Mouse (Mus musculus) forebrain, embryonic 11.5 days (tissue): ENCODE measurements at regions not wholly inside any gene's neighbourhood (a gene's known extent, or its start where the extent isn't known, plus 50 kb on each side); places are given as distances from the start of the nearest gene placed in this dataset.

Experiments
- ATAC-seq: fragments of 200-750 bp; cut with Nextera tagmentation; replicated peaks from 2 replicates; pipeline ENCODE4 v1.8.0; 2017; ENCODE audit warnings: moderate TSS enrichment; ENCODE audit not compliant: low FRiP score
- DNase-seq: peaks from one replicate; pipeline ENCODE4 v3.0.0-alpha.2; 2017; ENCODE audit warnings: low spot score
- H3K27ac ChIP-seq: fragments of 300-500 bp; sonication (generic); 2 replicates; pipeline ENCODE4 v1.5.1; 2014; ENCODE audit warnings: low read depth, low read length
- H3K27me3 ChIP-seq: fragments of 300-500 bp; sonication (generic); 2 replicates; pipeline ENCODE4 v1.6.1; 2014; ENCODE audit warnings: mild to moderate bottlenecking, low read length, mixed read lengths; ENCODE audit not compliant: control insufficient read depth, insufficient read depth
- H3K36me3 ChIP-seq: fragments of 300-500 bp; sonication (generic); 2 replicates; pipeline ENCODE4 v1.6.1; 2014; ENCODE audit warnings: mild to moderate bottlenecking, low read length, moderate library complexity, mixed read lengths; ENCODE audit not compliant: control insufficient read depth, insufficient read depth
- H3K4me1 ChIP-seq: fragments of 300-500 bp; sonication (generic); replicated peaks from 2 replicates; pipeline ENCODE4 v1.6.1; 2014; ENCODE audit warnings: low read length, mixed read lengths; ENCODE audit not compliant: control insufficient read depth, insufficient read depth
- H3K4me2 ChIP-seq: fragments of 300-500 bp; sonication (generic); 2 replicates; pipeline ENCODE4 v1.6.1; 2014; ENCODE audit warnings: low read depth, mild to moderate bottlenecking, low read length, moderate library complexity, mixed read lengths; ENCODE audit not compliant: severe bottlenecking
- H3K4me3 ChIP-seq: fragments of 300-500 bp; sonication (generic); 2 replicates; pipeline ENCODE4 v1.5.1; 2014; ENCODE audit warnings: low read depth, low read length
- H3K9ac ChIP-seq: fragments of 300-500 bp; sonication (generic); 2 replicates; pipeline ENCODE4 v1.6.1; 2014; ENCODE audit warnings: low read length
- H3K9me3 ChIP-seq: fragments of 300-500 bp; sonication (generic); 2 replicates; pipeline ENCODE4 v1.6.1; 2016; ENCODE audit warnings: low read length, mixed read lengths; ENCODE audit not compliant: control insufficient read depth
- WGBS: fragments of 180-500 bp; shearing (Covaris S2); extraction: QIAGEN DNeasy Blood & Tissue Kit; methylation state at CpG from one replicate; pipeline ENCODE4 v1.1.7; 2014; 5-methylcytosine and 5-hydroxymethylcytosine counted together

- Histone ChIP-seq H3K4me3 (no peak overlapping the region), H3K27me3 (no peaks in the 10 kb centered on the region), H3K36me3 (no peaks in the 10 kb centered on the region), H3K4me2 (no peak overlapping the region), H3K9ac (no peak overlapping the region), H3K27ac (no peak overlapping the region), H3K9me3 (no peaks in the 10 kb centered on the region), H3K4me1 (no peaks in the 10 kb centered on the region)
- 82% methylated on average over 2 of the region's 2 CpGs for WGBS
- ATAC-seq (no peak), DNase-seq (no peak)
Observed at GRCm38 (mm10) chr11:63562696-63563095, 359.4 kb downstream of the Hs3st3b1 start.

DNA sequence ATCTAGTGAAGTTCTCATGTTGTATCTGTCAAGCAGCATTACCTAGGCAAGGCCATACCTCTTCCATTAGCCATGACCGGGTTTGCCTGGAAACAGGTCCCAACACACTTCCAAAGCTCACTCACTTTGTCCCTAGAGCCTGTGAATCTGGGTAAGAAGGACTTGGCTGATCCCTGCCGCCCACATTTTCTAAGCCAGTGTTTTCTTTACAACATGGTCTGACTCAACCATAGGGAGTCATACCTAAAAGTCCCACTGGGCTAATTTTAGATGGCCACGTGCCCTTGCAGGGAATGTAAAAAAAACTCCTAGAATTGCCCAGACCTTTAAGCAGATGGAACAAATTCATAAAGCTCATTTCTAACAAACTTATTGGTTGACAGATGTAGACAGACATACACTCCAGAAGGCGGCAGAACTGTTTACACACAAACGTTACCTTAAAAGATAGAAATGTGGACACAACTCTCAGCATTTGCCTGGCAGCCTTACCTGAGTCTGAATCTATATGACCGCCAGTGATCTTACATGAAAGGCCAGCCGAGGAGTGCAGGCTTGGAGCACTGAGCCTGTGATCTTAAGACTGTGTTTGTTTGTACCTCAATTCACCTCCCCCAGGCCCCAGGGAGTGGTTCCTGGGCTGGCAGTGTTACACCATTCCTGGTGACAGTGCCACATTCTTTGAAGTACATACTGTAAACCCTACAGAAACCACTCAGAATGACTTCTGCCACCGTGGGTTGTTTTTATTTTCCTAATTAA is 356.4 kb downstream of the Hs3st3b1 start:
- H3K36me3 ChIP-seq = no peaks in the 10 kb centered on the region
- H3K9me3 ChIP-seq = no peaks in the 10 kb centered on the region
- H3K9ac ChIP-seq = no peak overlapping the region
- H3K27me3 ChIP-seq = no peaks in the 10 kb centered on the region
- H3K4me1 ChIP-seq = no peaks in the 10 kb centered on the region
- DNase-seq (no peak), ATAC-seq (no peak)
- WGBS = 85% methylated on average over 8 of the region's 8 CpGs
- H3K4me2 ChIP-seq = no peak overlapping the region
- H3K27ac ChIP-seq = no peak overlapping the region
- no peak overlapping the region for H3K4me3 ChIP-seq

- H3K9me3 ChIP-seq = no peaks in the 10 kb centered on the region
- H3K9ac ChIP-seq = no peak overlapping the region
- H3K4me3 ChIP-seq = no peak overlapping the region
- H3K27me3 ChIP-seq = no peaks in the 10 kb centered on the region
- no peak for DNase-seq
- ATAC-seq = no peak
- 60% methylated on average over 15 of the region's 15 CpGs for WGBS
- no peaks in the 10 kb centered on the region for H3K4me1 ChIP-seq
- H3K4me2 ChIP-seq = no peak overlapping the region
- H3K36me3 ChIP-seq = no peaks in the 10 kb centered on the region
- no peak overlapping the region for H3K27ac ChIP-seq
Observed at GRCm38 (mm10) chr11:63569785-63570479, 352.2 kb downstream of the Hs3st3b1 start.

DNA sequence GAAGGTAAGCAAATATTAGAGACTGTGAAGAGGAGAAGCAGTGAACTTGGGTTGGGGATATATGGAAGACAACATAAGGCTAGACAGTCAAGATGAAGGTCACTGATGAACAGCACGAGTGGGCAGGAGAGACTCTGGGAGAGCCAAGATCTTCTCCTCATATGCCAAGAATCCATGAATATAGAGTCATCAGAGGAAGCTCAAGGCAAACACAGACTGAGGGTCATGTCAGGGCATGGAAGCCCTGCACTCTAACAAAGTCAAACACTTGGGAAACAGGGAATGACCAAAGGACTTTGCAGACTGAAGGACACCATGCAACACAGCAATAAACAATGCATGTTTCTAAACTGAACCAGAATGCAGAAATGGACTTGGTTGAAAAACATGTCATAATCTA is 351.4 kb downstream of the Hs3st3b1 start:
- Histone ChIP-seq H3K27me3 (no peaks in the 10 kb centered on the region), H3K27ac (no peak overlapping the region), H3K9me3 (no peaks in the 10 kb centered on the region), H3K4me3 (no peak overlapping the region), H3K9ac (no peak overlapping the region), H3K4me1 (no peaks in the 10 kb centered on the region), H3K4me2 (no peak overlapping the region), H3K36me3 (no peaks in the 10 kb centered on the region)
- 91% methylated on average over 1 of the region's 1 CpGs for WGBS
- DNase-seq (no peak), ATAC-seq (no peak)

DNA sequence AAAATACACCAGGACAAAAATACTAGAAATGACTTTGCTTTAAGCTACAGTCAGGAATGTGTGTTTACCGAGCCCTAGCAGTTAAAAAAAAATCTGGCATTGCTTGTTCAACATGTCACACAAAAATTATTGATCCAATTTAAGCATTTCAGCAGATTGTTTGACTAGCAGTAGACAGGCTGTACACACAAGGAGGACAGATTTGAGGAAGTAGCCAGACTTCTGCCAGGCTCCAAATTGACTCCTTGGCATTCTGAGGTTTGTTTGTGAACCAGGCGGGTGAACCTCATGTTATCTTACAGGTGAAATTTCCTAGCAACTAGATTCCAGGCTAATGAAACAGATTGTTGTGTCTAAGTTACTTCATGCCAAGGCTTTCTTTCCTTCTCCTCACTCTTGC is 348.8 kb downstream of the Hs3st3b1 start:
- Histone ChIP-seq H3K4me3 (no peak overlapping the region), H3K9me3 (no peaks in the 10 kb centered on the region), H3K4me1 (no peaks in the 10 kb centered on the region), H3K27me3 (no peaks in the 10 kb centered on the region), H3K27ac (no peak overlapping the region), H3K4me2 (no peak overlapping the region), H3K36me3 (no peaks in the 10 kb centered on the region), H3K9ac (no peak overlapping the region)
- ATAC-seq (no peak), DNase-seq (no peak)
- 82% methylated on average over 2 of the region's 2 CpGs for WGBS

GRCm38 (mm10) chr11:63583321-63583720 is 338.8 kb downstream of the Hs3st3b1 start:
- H3K36me3 ChIP-seq = no peaks in the 10 kb centered on the region
- 88% methylated on average over 3 of the region's 3 CpGs for WGBS
- H3K4me3 ChIP-seq = no peak overlapping the region
- H3K9ac ChIP-seq = no peak overlapping the region
- no peak overlapping the region for H3K4me2 ChIP-seq
- no peak overlapping the region for H3K27ac ChIP-seq
- no peaks in the 10 kb centered on the region for H3K4me1 ChIP-seq
- no peaks in the 10 kb centered on the region for H3K27me3 ChIP-seq
- DNase-seq = no peak
- H3K9me3 ChIP-seq = no peaks in the 10 kb centered on the region
- no peak for ATAC-seq

- H3K4me3 ChIP-seq = no peak overlapping the region
- WGBS = 90% methylated on average over 8 of the region's 8 CpGs
- H3K9me3 ChIP-seq = no peaks in the 10 kb centered on the region
- H3K27ac ChIP-seq = no peak overlapping the region
- H3K27me3 ChIP-seq = no peaks in the 10 kb centered on the region
- no peak for ATAC-seq
- no peak for DNase-seq
- no peaks in the 10 kb centered on the region for H3K36me3 ChIP-seq
- no peaks in the 10 kb centered on the region for H3K4me1 ChIP-seq
- no peak overlapping the region for H3K9ac ChIP-seq
- H3K4me2 ChIP-seq = no peak overlapping the region
Observed at GRCm38 (mm10) chr11:63585216-63585869, 336.7 kb downstream of the Hs3st3b1 start.

- Histone ChIP-seq H3K4me1 (no peaks in the 10 kb centered on the region), H3K27ac (no peak overlapping the region), H3K4me3 (no peak overlapping the region), H3K36me3 (no peaks in the 10 kb centered on the region), H3K27me3 (no peaks in the 10 kb centered on the region), H3K9me3 (no peaks in the 10 kb centered on the region), H3K4me2 (no peak overlapping the region), H3K9ac (no peak overlapping the region)
- ATAC-seq (no peak), DNase-seq (no peak)
- 83% methylated on average over 4 of the region's 4 CpGs for WGBS
Observed at GRCm38 (mm10) chr11:63620220-63620619, 301.9 kb downstream of the Hs3st3b1 start.
